Mouse (Mus musculus) intestine, embryonic 16.5 days (tissue): ENCODE data around the gene Cmtr1. TPM values are rescaled to one million over a fixed set of nuclear protein-coding genes. Genes with fewer than 3 reads are reported as not detected.

Experiments
- ATAC-seq: fragments of 200-750 bp; cut with Nextera tagmentation; 2 replicates; pipeline ENCODE4 v1.8.0; 2017; ENCODE audit warnings: moderate TSS enrichment, moderate library complexity
- H3K27ac ChIP-seq: fragments of 300-500 bp; sonication (generic); 2 replicates; pipeline ENCODE4 v1.5.1; 2014; ENCODE audit warnings: mild to moderate bottlenecking, low read length
- H3K27me3 ChIP-seq: fragments of 300-500 bp; sonication (generic); replicated peaks from 2 replicates; pipeline ENCODE4 v1.6.1; 2014; ENCODE audit warnings: low read length, control low read depth, mixed read lengths; ENCODE audit not compliant: control insufficient read depth, insufficient read depth
- H3K36me3 ChIP-seq: fragments of 300-500 bp; sonication (generic); 2 replicates; pipeline ENCODE4 v1.6.1; 2014; ENCODE audit warnings: low read length, control low read depth; ENCODE audit not compliant: control insufficient read depth, insufficient read depth
- H3K4me1 ChIP-seq: fragments of 300-500 bp; sonication (generic); 2 replicates; pipeline ENCODE4 v1.6.1; 2014; ENCODE audit warnings: low read length, control low read depth, mixed read lengths; ENCODE audit not compliant: control insufficient read depth, insufficient read depth
- H3K4me2 ChIP-seq: fragments of 300-500 bp; sonication (generic); 2 replicates; pipeline ENCODE4 v1.6.1; 2014; ENCODE audit warnings: low read depth, low read length, control low read depth
- H3K4me3 ChIP-seq: fragments of 300-500 bp; sonication (generic); 2 replicates; pipeline ENCODE4 v1.5.1; 2014; ENCODE audit warnings: mild to moderate bottlenecking, low read length
- H3K9ac ChIP-seq: fragments of 300-500 bp; sonication (generic); 2 replicates; pipeline ENCODE4 v1.6.1; 2014; ENCODE audit warnings: low read depth, low read length
- H3K9me3 ChIP-seq: fragments of 300-500 bp; sonication (generic); 2 replicates; pipeline ENCODE4 v1.6.1; 2016; ENCODE audit warnings: low read length, control low read depth; ENCODE audit not compliant: control insufficient read depth
- WGBS: fragments of 180-500 bp; shearing (Covaris S2); extraction: QIAGEN DNeasy Blood & Tissue Kit; methylation state at CpG from one replicate; pipeline ENCODE4 v1.1.7; 2014; 5-methylcytosine and 5-hydroxymethylcytosine counted together
- polyA plus RNA-seq: library from polyadenylated mRNA; unstranded; fragments of >200 nt; fragmentation: Nextera tagmentation; extraction: Ambion mirVana; gene quantifications from 2 replicates; pipeline ENCODE4 v1.2.1, GENCODE M21; 2015

Cmtr1 gene
- polyA plus RNA-seq, 1 experiment from 2014 or later = 92.7 TPM

DNA sequence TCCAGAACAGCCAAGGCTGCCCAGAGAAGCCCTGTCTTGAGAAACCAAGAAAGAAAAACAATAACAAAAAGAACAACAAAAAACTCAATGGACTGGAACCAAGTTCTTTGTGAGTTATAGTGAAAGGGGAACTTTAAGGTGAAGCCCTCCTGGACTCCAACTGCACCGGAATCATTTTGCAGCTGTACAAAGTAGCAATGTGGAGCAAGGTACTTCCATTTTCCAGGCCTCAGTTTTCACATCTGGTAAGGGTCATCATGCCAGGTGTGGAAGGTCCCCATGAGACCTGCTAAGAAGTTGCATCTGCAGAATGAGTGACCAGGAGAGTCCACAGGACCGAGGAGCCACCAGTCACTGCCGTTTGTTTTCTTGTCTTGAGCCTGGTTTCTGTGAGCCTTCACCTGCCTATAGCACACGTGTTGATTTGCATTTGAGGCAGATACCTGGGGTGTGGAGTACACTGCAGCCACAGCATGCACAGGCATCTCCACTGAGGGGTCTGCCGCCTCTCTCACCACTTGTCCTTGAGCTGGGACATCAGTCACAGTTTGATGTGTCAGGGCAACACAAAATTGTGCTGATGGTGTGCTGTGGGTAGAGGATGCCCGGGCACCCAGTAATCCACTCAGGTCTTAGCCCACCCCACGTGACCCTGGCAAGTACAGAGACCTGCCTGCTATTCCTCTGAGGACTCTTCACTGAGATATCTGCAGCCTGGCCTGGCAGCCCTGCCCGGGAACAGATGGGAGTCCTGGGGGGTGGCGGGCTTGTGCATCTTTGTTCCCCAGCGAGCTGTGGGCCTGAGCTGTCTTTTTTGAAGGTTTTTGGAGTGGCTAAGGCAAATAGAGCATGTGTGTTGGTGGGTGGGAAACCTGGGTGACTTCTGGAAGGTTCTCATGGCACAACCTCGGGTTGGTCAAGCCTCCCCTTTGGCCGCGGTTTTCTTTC lies 59.5 kb downstream of the Cmtr1 start:
- H3K9ac ChIP-seq = no peak overlapping the region
- no peak for ATAC-seq
- WGBS = 81% methylated on average over 13 of the region's 13 CpGs
- H3K4me3 ChIP-seq = no peak overlapping the region
- H3K27me3 ChIP-seq = no peaks in the 10 kb centered on the region
- no peaks in the 10 kb centered on the region for H3K9me3 ChIP-seq
- no peaks in the 10 kb centered on the region for H3K36me3 ChIP-seq
- H3K27ac ChIP-seq = no peak overlapping the region
- peaks cover 12% of the 10 kb centered on the region for H3K4me1 ChIP-seq
- no peak overlapping the region for H3K4me2 ChIP-seq

DNA sequence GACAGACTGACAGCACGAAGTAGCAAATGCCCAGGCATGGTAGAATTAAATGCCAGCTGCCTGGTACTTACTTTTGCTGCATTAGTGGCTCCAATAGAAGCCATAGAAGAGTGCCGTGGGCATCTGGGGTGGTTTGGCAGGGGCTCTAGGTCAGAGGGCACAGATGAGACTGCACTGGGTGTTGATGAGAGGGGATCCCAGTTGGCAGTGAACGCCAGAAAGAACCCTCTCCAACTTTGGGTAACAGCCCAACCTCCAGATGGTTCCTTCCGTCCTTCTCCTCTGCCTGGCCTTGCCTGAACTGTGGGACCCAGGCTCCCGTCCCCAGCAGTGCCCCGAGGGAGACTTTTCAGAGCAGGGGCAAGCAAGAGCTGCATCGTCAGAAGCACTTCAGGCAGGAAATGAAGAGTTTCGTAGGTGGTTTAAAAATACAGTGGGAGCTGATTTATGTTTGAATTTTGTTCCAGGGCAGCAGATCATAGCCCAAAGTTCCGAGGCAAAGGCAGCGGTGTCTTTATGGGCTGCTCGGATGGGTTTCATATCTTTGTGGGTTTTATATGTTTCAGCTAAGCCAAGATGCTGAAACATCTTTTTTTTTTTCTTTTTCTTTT lies 60.5 kb downstream of the Cmtr1 start:
- 62% methylated on average over 11 of the region's 11 CpGs for WGBS
- Histone ChIP-seq H3K9me3 (no peaks in the 10 kb centered on the region), H3K27ac (no peak overlapping the region), H3K4me3 (no peak overlapping the region), H3K27me3 (no peaks in the 10 kb centered on the region), H3K4me1 (peaks cover 10% of the 10 kb centered on the region), H3K4me2 (no peak overlapping the region), H3K9ac (no peak overlapping the region), H3K36me3 (no peaks in the 10 kb centered on the region)
- ATAC-seq = no peak

GRCm38 (mm10) chr17:29724610-29725009 lies 64.2 kb downstream of the Cmtr1 start:
- ATAC-seq = no peak
- Histone ChIP-seq H3K4me2 (no peak overlapping the region), H3K27me3 (no peaks in the 10 kb centered on the region), H3K4me3 (no peak overlapping the region), H3K9ac (no peak overlapping the region), H3K27ac (no peak overlapping the region), H3K4me1 (no peaks in the 10 kb centered on the region), H3K9me3 (no peaks in the 10 kb centered on the region), H3K36me3 (no peaks in the 10 kb centered on the region)
- 72% methylated on average over 6 of the region's 6 CpGs for WGBS

DNA sequence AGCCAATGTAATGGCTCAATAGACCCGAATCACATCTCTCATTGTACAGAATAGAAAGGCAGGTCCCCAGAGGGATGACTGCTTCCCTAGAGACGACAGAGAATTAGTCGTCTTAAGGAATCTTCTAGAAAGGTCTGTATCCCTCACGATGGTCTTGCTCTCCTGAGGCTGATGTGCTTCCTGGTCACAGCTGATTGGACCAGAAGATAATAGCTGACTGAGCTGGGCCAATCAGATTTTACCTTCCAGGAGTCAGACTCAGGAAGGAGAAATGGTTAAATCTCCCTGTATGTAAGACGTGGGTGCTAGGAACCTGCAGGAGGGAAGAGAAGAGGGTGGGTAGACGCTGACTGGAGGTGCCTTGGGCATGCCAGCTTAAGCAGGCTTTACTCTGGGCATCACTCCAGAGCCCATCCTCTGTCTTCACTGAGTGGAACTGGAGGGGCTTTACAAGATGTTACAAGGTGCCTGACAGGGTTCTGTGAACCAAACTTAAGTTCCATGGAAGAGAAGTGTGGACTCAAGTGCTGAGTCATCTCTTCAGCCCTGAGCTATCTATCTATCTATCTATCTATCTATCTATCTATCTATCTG lies 64.7 kb downstream of the Cmtr1 start:
- Histone ChIP-seq H3K27me3 (no peaks in the 10 kb centered on the region), H3K27ac (no peak overlapping the region), H3K4me3 (no peak overlapping the region), H3K36me3 (no peaks in the 10 kb centered on the region), H3K4me2 (no peak overlapping the region), H3K9me3 (no peaks in the 10 kb centered on the region), H3K4me1 (no peaks in the 10 kb centered on the region), H3K9ac (no peak overlapping the region)
- WGBS = 65% methylated on average over 6 of the region's 6 CpGs
- ATAC-seq = no peak

GRCm38 (mm10) chr17:29728082-29728481 lies 67.7 kb downstream of the Cmtr1 start:
- Histone ChIP-seq H3K27me3 (no peaks in the 10 kb centered on the region), H3K27ac (no peak overlapping the region), H3K4me3 (no peak overlapping the region), H3K4me2 (no peak overlapping the region), H3K4me1 (no peaks in the 10 kb centered on the region), H3K36me3 (no peaks in the 10 kb centered on the region), H3K9me3 (no peaks in the 10 kb centered on the region), H3K9ac (no peak overlapping the region)
- 58% methylated on average over 8 of the region's 8 CpGs for WGBS
- no peak for ATAC-seq

GRCm38 (mm10) chr17:29730510-29731265 lies 70.3 kb downstream of the Cmtr1 start:
- WGBS = 65% methylated on average over 13 of the region's 13 CpGs
- Histone ChIP-seq H3K4me1 (no peaks in the 10 kb centered on the region), H3K27ac (no peak overlapping the region), H3K4me3 (no peak overlapping the region), H3K9ac (no peak overlapping the region), H3K27me3 (no peaks in the 10 kb centered on the region), H3K9me3 (no peaks in the 10 kb centered on the region), H3K36me3 (no peaks in the 10 kb centered on the region), H3K4me2 (no peak overlapping the region)
- ATAC-seq = no peak

GRCm38 (mm10) chr17:29731266-29731952 lies 71.0 kb downstream of the Cmtr1 start:
- ATAC-seq = no peak
- Histone ChIP-seq H3K9me3 (no peaks in the 10 kb centered on the region), H3K4me3 (no peak overlapping the region), H3K9ac (no peak overlapping the region), H3K4me2 (no peak overlapping the region), H3K4me1 (no peaks in the 10 kb centered on the region), H3K27me3 (no peaks in the 10 kb centered on the region), H3K27ac (no peak overlapping the region), H3K36me3 (no peaks in the 10 kb centered on the region)
- 49% methylated on average over 12 of the region's 12 CpGs for whole genome bisulfite sequencing

- Histone ChIP-seq H3K27ac (no peak overlapping the region), H3K4me2 (no peak overlapping the region), H3K9me3 (no peaks in the 10 kb centered on the region), H3K4me1 (no peaks in the 10 kb centered on the region), H3K27me3 (no peaks in the 10 kb centered on the region), H3K36me3 (no peaks in the 10 kb centered on the region), H3K9ac (no peak overlapping the region), H3K4me3 (no peak overlapping the region)
- no peak for ATAC-seq
- WGBS = 70% methylated on average over 6 of the region's 6 CpGs
Observed at GRCm38 (mm10) chr17:29731953-29732325, 71.5 kb downstream of the Cmtr1 start.
